Mouse (Mus musculus) ES-Bruce4 (cell line): Measurements from ENCODE around the gene Gtf2a1. TPM values are rescaled to one million over a fixed set of nuclear protein-coding genes. Genes with fewer than 3 reads are reported as not detected.
"Not testable (repeated sequence)": the region's sequence is repeated elsewhere in the genome, so short reads cannot be mapped to it uniquely, and the experiment has no call there.

ENCODE experiments used
- H3K27ac ChIP-seq: 2 replicates; pipeline ENCODE4 v1.5.1; 2012; ENCODE audit warnings: low read length, inconsistent platforms; ENCODE audit not compliant: insufficient read depth
- H3K27me3 ChIP-seq: 2 replicates; pipeline ENCODE4 v1.6.1; 2012; ENCODE audit warnings: mild to moderate bottlenecking, low read length, inconsistent platforms; ENCODE audit not compliant: control insufficient read depth, poor library complexity, insufficient read depth, severe bottlenecking
- H3K36me3 ChIP-seq: 2 replicates; pipeline ENCODE4 v1.6.1; 2012; ENCODE audit warnings: inconsistent platforms, mild to moderate bottlenecking, low read length, moderate library complexity; ENCODE audit not compliant: control insufficient read depth, poor library complexity, insufficient read depth, severe bottlenecking
- H3K4me1 ChIP-seq: one replicate; pipeline ENCODE4 v1.8.1; 2011; ENCODE audit warnings: low read length; ENCODE audit not compliant: control insufficient read depth, insufficient read depth
- H3K4me3 ChIP-seq: 2 replicates; pipeline ENCODE4 v1.5.1; 2011; ENCODE audit warnings: low read depth, mild to moderate bottlenecking, low read length
- H3K9ac ChIP-seq: 2 replicates; pipeline ENCODE4 v1.6.1; 2012; ENCODE audit warnings: low read depth, mild to moderate bottlenecking, inconsistent platforms; ENCODE audit not compliant: poor library complexity, severe bottlenecking
- H3K9me3 ChIP-seq: replicated peaks from 2 replicates; pipeline ENCODE4 v1.6.1; 2012; ENCODE audit warnings: mild to moderate bottlenecking, low read length, inconsistent platforms; ENCODE audit not compliant: control insufficient read depth, poor library complexity, insufficient read depth, severe bottlenecking
- CTCF ChIP-seq: IDR thresholded peaks from one replicate; pipeline ENCODE4 v1.8.1; 2011; ENCODE audit warnings: low read depth, low read length
- EP300 ChIP-seq: IDR thresholded peaks from 2 replicates; pipeline ENCODE4 v1.6.1; 2011; ENCODE audit warnings: low read depth, low read length; ENCODE audit not compliant: insufficient read depth
- POLR2A ChIP-seq: IDR thresholded peaks from one replicate; pipeline ENCODE4 v1.8.1; 2011; ENCODE audit warnings: low read length; ENCODE audit not compliant: insufficient read depth
- polyA plus RNA-seq: library from polyadenylated mRNA; stranded (reverse); fragments of >200 nt; gene quantifications from 2 replicates; pipeline ENCODE4 v1.2.4, GENCODE M21; 2011; ENCODE audit warnings: low read depth; ENCODE audit not compliant: missing spikeins, insufficient read depth, insufficient read length

The Gtf2a1 gene
- polyA plus RNA-seq, 1 experiment = 77.4 TPM

GRCm38 (mm10) chr12:91589542-91589846 lies 793 bp downstream of the Gtf2a1 start:
- Histone ChIP-seq H3K27me3 (no peaks in the 10 kb centered on the region), H3K9ac (peak overlapping the region; percentile 100), H3K9me3 (no peaks in the 10 kb centered on the region), H3K4me1 (no peaks in the 10 kb centered on the region), H3K4me3 (peak overlapping the region; percentile 99), H3K27ac (peak overlapping the region; percentile 77), H3K36me3 (peaks cover 12% of the 10 kb centered on the region)
- TF ChIP-seq EP300 = no peak

GRCm38 (mm10) chr12:91588670-91589541 lies 1.4 kb downstream of the Gtf2a1 start:
- Histone ChIP-seq H3K4me1 (no peaks in the 10 kb centered on the region), H3K9ac (peak overlapping the region; percentile 100), H3K36me3 (peaks cover 18% of the 10 kb centered on the region), H3K27me3 (no peaks in the 10 kb centered on the region), H3K27ac (peak overlapping the region; percentile 81), H3K4me3 (peak overlapping the region; percentile 99), H3K9me3 (no peaks in the 10 kb centered on the region)
- TF ChIP-seq POLR2A = no peak

- TF ChIP-seq POLR2A (peak; percentile 65), CTCF (no peak), EP300 (0 out of 2 replicates have a peak, but pooled peaks have one; percentile 22)
- H3K27me3 ChIP-seq = no peaks in the 10 kb centered on the region
- H3K9me3 ChIP-seq = no peaks in the 10 kb centered on the region
- peak overlapping the region; percentile 86 for H3K4me3 ChIP-seq
- H3K4me1 ChIP-seq = no peaks in the 10 kb centered on the region
- peak overlapping the region; percentile 100 for H3K9ac ChIP-seq
- H3K27ac ChIP-seq = peak overlapping the region; percentile 81
- peaks cover 20% of the 10 kb centered on the region for H3K36me3 ChIP-seq
These were observed 2.1 kb downstream of the Gtf2a1 start for GRCm38 (mm10) chr12:91588176-91588669.

GRCm38 (mm10) chr12:91587491-91588033 lies 2.7 kb downstream of the Gtf2a1 start:
- Histone ChIP-seq H3K9ac (peak overlapping the region; percentile 100), H3K9me3 (no peaks in the 10 kb centered on the region), H3K27me3 (no peaks in the 10 kb centered on the region), H3K27ac (no peak overlapping the region), H3K36me3 (peaks cover 23% of the 10 kb centered on the region), H3K4me3 (no peak overlapping the region), H3K4me1 (no peaks in the 10 kb centered on the region)
- no peak for TF ChIP-seq CTCF
- TF ChIP-seq EP300 = no peak
- TF ChIP-seq POLR2A = no peak

- Histone ChIP-seq H3K4me3 (no peak overlapping the region), H3K36me3 (peaks cover 27% of the 10 kb centered on the region), H3K9me3 (no peaks in the 10 kb centered on the region), H3K27me3 (no peaks in the 10 kb centered on the region), H3K9ac (peak overlapping the region; percentile 32; the same call in 1 of the 2 replicates), H3K4me1 (no peaks in the 10 kb centered on the region), H3K27ac (no peak overlapping the region)
- TF ChIP-seq CTCF = no peak
- no peak for TF ChIP-seq POLR2A
- TF ChIP-seq EP300 = no peak
These were observed 3.2 kb downstream of the Gtf2a1 start for GRCm38 (mm10) chr12:91587077-91587476.

- H3K9me3 ChIP-seq, H3K4me1 ChIP-seq, H3K4me3 ChIP-seq, H3K9ac ChIP-seq, H3K27me3 ChIP-seq, H3K27ac ChIP-seq: not testable (repeated sequence)
- H3K36me3 ChIP-seq = peaks cover 27% of the 10 kb centered on the region
These were observed 4.5 kb downstream of the Gtf2a1 start for GRCm38 (mm10) chr12:91585815-91586214.
